Mouse (Mus musculus) cortical plate, adult 2 months (tissue): ENCODE results near the gene Pkn2.

Experiments
- CTCF ChIP-seq: fragments of 200-500 bp; IDR thresholded peaks from 2 replicates; pipeline ENCODE4 v1.5.1; 2011; ENCODE audit warnings: mild to moderate bottlenecking, control low read depth, low read length; ENCODE audit not compliant: insufficient read depth; ENCODE audit errors: extremely low read depth
- POLR2A ChIP-seq: fragments of 200-500 bp; IDR thresholded peaks from 2 replicates; pipeline ENCODE4 v1.6.1; 2011; ENCODE audit warnings: mild to moderate bottlenecking, low read length, control low read depth; ENCODE audit not compliant: insufficient read depth; ENCODE audit errors: extremely low read depth

- TF ChIP-seq POLR2A (no peak), CTCF (no peak)
These were observed 55.2 kb downstream of the Pkn2 start for GRCm38 (mm10) chr3:142826449-142827146.
